Mouse (Mus musculus) CH12.LX (cell line): ENCODE measurements at regions not wholly inside any gene's neighbourhood (a gene's known extent, or its start where the extent isn't known, plus 50 kb on each side); places are given as distances from the start of the nearest gene placed in this dataset.

ENCODE experiments used
- CTCF ChIP-seq, 2 experiments: IDR thresholded peaks in 1 of 2; conservative IDR thresholded peaks in 1 of 2; 2 replicates each; pipeline ENCODE4 v1.5.1; 2011 to 2012; ENCODE audit warnings: low read depth in 2 of 2, low read length in 2 of 2, improper control_type of control experiment in 1 of 2, inconsistent platforms in 1 of 2, mild to moderate bottlenecking in 1 of 2, moderate library complexity in 1 of 2
- GABPA ChIP-seq: IDR thresholded peaks from 2 replicates; pipeline ENCODE4 v1.6.1; 2012; ENCODE audit warnings: low read depth, low read length, improper control_type of control experiment, inconsistent platforms; ENCODE audit not compliant: insufficient replicate concordance

DNA sequence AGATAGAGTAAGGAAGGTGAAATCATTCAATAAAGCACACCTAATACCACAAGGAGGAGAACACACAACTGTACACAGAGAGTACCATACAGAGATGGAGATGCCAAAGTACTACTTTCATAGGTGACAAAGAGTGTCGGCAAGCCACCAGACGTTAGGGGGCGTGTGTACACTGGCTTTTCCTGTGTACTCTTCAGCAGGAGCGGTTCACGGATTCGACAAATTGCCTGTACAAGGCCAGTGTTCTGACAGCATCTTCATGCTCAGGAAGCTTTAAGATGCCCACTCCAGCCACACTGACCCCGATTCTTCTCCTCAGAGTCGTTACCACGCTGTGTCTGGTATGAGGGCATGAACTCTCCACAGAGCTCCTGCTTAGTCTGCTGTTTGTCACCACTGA, 179.5 kb upstream of the Fer start:
- TF ChIP-seq CTCF (conservative IDR thresholded peaks at IDR 0.05 in 1 of 2, IDR thresholded peaks at IDR 0.05 in 1 of 2; ENCODE audit: low read depth in 2 of 2, low read length in 2 of 2) (peak in 1 of 2 experiments; percentile 61; a peak in 2 of 4 replicates), GABPA (no peak)
